Mouse (Mus musculus): Measurements from ENCODE around the gene Prtn3. TPM values are rescaled to one million over a fixed set of nuclear protein-coding genes. Genes with fewer than 3 reads are reported as not detected.
"Not testable (repeated sequence)": the region's sequence is repeated elsewhere in the genome, so short reads cannot be mapped to it uniquely, and the experiment has no call there.

The Prtn3 gene
- polyA plus RNA-seq, 1 experiment from 2014 or later, result 38.6 TPM

- Histone ChIP-seq H3K36me3 (no peaks in the 10 kb centered on the region), H3K4me3 (no peak overlapping the region), H3K27me3 (replicated peaks) (peaks cover 21% of the 10 kb centered on the region), H3K27ac (no peak overlapping the region), H3K9me3 (replicated peaks) (no peaks in the 10 kb centered on the region), H3K4me1 (peaks cover 50% of the 10 kb centered on the region), H3K9ac (no peak overlapping the region), H3K4me2 (peak overlapping the region; percentile 25; the same call in 1 of the 2 replicates)
- 15% methylated on average over 22 of the region's 22 CpGs for WGBS (ENCODE audit: insufficient replicate concordance)
- no peak for ATAC-seq
Measured at GRCm38 (mm10) chr10:79883297-79884084, 9.2 kb downstream of the Prtn3 start.

- Histone ChIP-seq H3K4me3 (no peak overlapping the region), H3K36me3 (no peaks in the 10 kb centered on the region), H3K4me2 (no peak overlapping the region), H3K27me3 (replicated peaks) (peaks cover 19% of the 10 kb centered on the region), H3K9ac (no peak overlapping the region), H3K9me3 (replicated peaks) (no peaks in the 10 kb centered on the region), H3K4me1 (peaks cover 44% of the 10 kb centered on the region), H3K27ac (no peak overlapping the region)
- no peak for ATAC-seq
- 37% methylated on average over 4 of the region's 4 CpGs for WGBS (ENCODE audit: insufficient replicate concordance)
Measured at GRCm38 (mm10) chr10:79884446-79884845, 10.2 kb downstream of the Prtn3 start.

GRCm38 (mm10) chr10:79884938-79885337 is 10.7 kb downstream of the Prtn3 start:
- not testable (repeated sequence) for H3K27ac ChIP-seq; H3K9ac ChIP-seq; H3K9me3 ChIP-seq (replicated peaks); H3K4me3 ChIP-seq; H3K4me2 ChIP-seq; H3K36me3 ChIP-seq; ATAC-seq
- 48% methylated on average over 3 of the region's 3 CpGs for WGBS (ENCODE audit: insufficient replicate concordance)
- peaks cover 40% of the 10 kb centered on the region for H3K4me1 ChIP-seq
- H3K27me3 ChIP-seq (replicated peaks), result peaks cover 19% of the 10 kb centered on the region; the same call in 1 of the 2 replicates

GRCm38 (mm10) chr10:79886054-79886453 is 11.8 kb downstream of the Prtn3 start, which contains the start of gene Elane:
Elane (plus strand) TSS chr10:79886247.
- no peaks in the 10 kb centered on the region for H3K36me3 ChIP-seq

GRCm38 (mm10) chr10:79886611-79887010 is 12.3 kb downstream of the Prtn3 start:
- Histone ChIP-seq H3K4me3 (no peak overlapping the region), H3K9ac (no peak overlapping the region), H3K36me3 (no peaks in the 10 kb centered on the region), H3K9me3 (replicated peaks) (no peaks in the 10 kb centered on the region), H3K4me1 (peaks cover 23% of the 10 kb centered on the region), H3K27me3 (replicated peaks) (peaks cover 23% of the 10 kb centered on the region; the same call in 1 of the 2 replicates), H3K4me2 (no peak overlapping the region), H3K27ac (no peak overlapping the region)
- ATAC-seq, result no peak
- 70% methylated on average over 8 of the region's 8 CpGs for WGBS (ENCODE audit: insufficient replicate concordance)

More at GRCm38 (mm10) chr10:79886054-79886453, 11.8 kb downstream of the Prtn3 start, which contains the start of gene Elane:
- peaks cover 23% of the 10 kb centered on the region; the same call in 1 of the 2 replicates for H3K27me3 ChIP-seq (replicated peaks)
- no peak within 1 kb of the TSS for H3K4me3 ChIP-seq
- H3K27ac ChIP-seq, result no peak within 1 kb of the TSS
- H3K4me2 ChIP-seq, result no peak within 1 kb of the TSS
- no peak for ATAC-seq
- WGBS (ENCODE audit: insufficient replicate concordance), result 57% methylated on average over 6 of the region's 6 CpGs
- H3K9ac ChIP-seq, result no peak within 1 kb of the TSS
- peaks cover 29% of the 10 kb centered on the region for H3K4me1 ChIP-seq
- H3K9me3 ChIP-seq (replicated peaks), result no peaks in the 10 kb centered on the region

GRCm38 (mm10) chr10:79889386-79889785 is 15.1 kb downstream of the Prtn3 start:
- 72% methylated on average over 2 of the region's 2 CpGs for WGBS (ENCODE audit: insufficient replicate concordance)
- no peak for ATAC-seq

GRCm38 (mm10) chr10:79890670-79891069 is 16.4 kb downstream of the Prtn3 start, which contains the start of gene Cfd:
Cfd (plus strand) TSS chr10:79890853.
- no peak within 1 kb of the TSS for H3K4me2 ChIP-seq
- 42% methylated on average over 5 of the region's 5 CpGs for WGBS (ENCODE audit: insufficient replicate concordance)
- ATAC-seq, result no peak

More at GRCm38 (mm10) chr10:79889386-79889785, 15.1 kb downstream of the Prtn3 start:
- H3K9ac ChIP-seq, result no peak overlapping the region
- 0 out of 2 replicates have a peak, but pooled peaks cover 3% of the 10 kb centered on the region for H3K36me3 ChIP-seq
- H3K4me1 ChIP-seq, result no peaks in the 10 kb centered on the region
- no peaks in the 10 kb centered on the region for H3K9me3 ChIP-seq (replicated peaks)
- no peak overlapping the region for H3K4me3 ChIP-seq
- H3K4me2 ChIP-seq, result no peak overlapping the region
- H3K27me3 ChIP-seq (replicated peaks), result peaks cover 11% of the 10 kb centered on the region; the same call in 1 of the 2 replicates
- no peak overlapping the region for H3K27ac ChIP-seq

GRCm38 (mm10) chr10:79892451-79893118 is 18.3 kb downstream of the Prtn3 start:
- H3K9me3 ChIP-seq (replicated peaks); H3K27ac ChIP-seq; H3K4me1 ChIP-seq; H3K4me2 ChIP-seq; H3K9ac ChIP-seq; H3K4me3 ChIP-seq: not testable (repeated sequence)
- 40% methylated on average over 22 of the region's 22 CpGs for WGBS (ENCODE audit: insufficient replicate concordance)
- peaks cover 11% of the 10 kb centered on the region; the same call in 1 of the 2 replicates for H3K27me3 ChIP-seq (replicated peaks)
- ATAC-seq, result peak; percentile 55
- peaks cover 31% of the 10 kb centered on the region for H3K36me3 ChIP-seq

More at GRCm38 (mm10) chr10:79890670-79891069, 16.4 kb downstream of the Prtn3 start, which contains the start of gene Cfd:
- no peak within 1 kb of the TSS for H3K4me3 ChIP-seq
- H3K4me1 ChIP-seq, result no peaks in the 10 kb centered on the region
- no peak within 1 kb of the TSS for H3K27ac ChIP-seq
- H3K9me3 ChIP-seq (replicated peaks), result no peaks in the 10 kb centered on the region
- H3K27me3 ChIP-seq (replicated peaks), result peaks cover 11% of the 10 kb centered on the region; the same call in 1 of the 2 replicates
- H3K36me3 ChIP-seq, result peaks cover 12% of the 10 kb centered on the region
- no peak within 1 kb of the TSS for H3K9ac ChIP-seq

GRCm38 (mm10) chr10:79896306-79896705 is 22.0 kb downstream of the Prtn3 start:
- H3K36me3 ChIP-seq, result peaks cover 59% of the 10 kb centered on the region
- no peaks in the 10 kb centered on the region; the same call in 1 of the 2 replicates for H3K27me3 ChIP-seq (replicated peaks)
- no peak overlapping the region for H3K9ac ChIP-seq
- no peak for ATAC-seq
- H3K4me1 ChIP-seq, result peaks cover 10% of the 10 kb centered on the region
- H3K4me3 ChIP-seq, result no peak overlapping the region
- 91% methylated on average over 16 of the region's 16 CpGs for WGBS (ENCODE audit: insufficient replicate concordance)
- no peak overlapping the region for H3K27ac ChIP-seq
- no peaks in the 10 kb centered on the region for H3K9me3 ChIP-seq (replicated peaks)
- no peak overlapping the region for H3K4me2 ChIP-seq

- Histone ChIP-seq H3K4me2 (no peak overlapping the region), H3K27me3 (replicated peaks) (no peaks in the 10 kb centered on the region), H3K4me1 (peaks cover 10% of the 10 kb centered on the region), H3K36me3 (peaks cover 61% of the 10 kb centered on the region), H3K27ac (peak overlapping the region; percentile 3; the same call in 1 of the 2 replicates), H3K9me3 (replicated peaks) (no peaks in the 10 kb centered on the region), H3K4me3 (no peak overlapping the region), H3K9ac (no peak overlapping the region)
- WGBS (ENCODE audit: insufficient replicate concordance), result 78% methylated on average over 13 of the region's 13 CpGs
- no peak for ATAC-seq
Measured at GRCm38 (mm10) chr10:79896814-79897213, 22.5 kb downstream of the Prtn3 start.

- 54% methylated on average over 20 of the region's 20 CpGs for WGBS (ENCODE audit: insufficient replicate concordance)
- Histone ChIP-seq H3K9ac (no peak overlapping the region), H3K4me3 (no peak overlapping the region), H3K27me3 (replicated peaks) (no peaks in the 10 kb centered on the region), H3K9me3 (replicated peaks) (no peaks in the 10 kb centered on the region), H3K4me1 (peaks cover 10% of the 10 kb centered on the region), H3K4me2 (peak overlapping the region; percentile 31; the same call in 1 of the 2 replicates), H3K36me3 (peaks cover 66% of the 10 kb centered on the region), H3K27ac (peak overlapping the region; percentile 18; the same call in 1 of the 2 replicates)
- peak; percentile 56 for ATAC-seq
Measured at GRCm38 (mm10) chr10:79897316-79898245, 23.3 kb downstream of the Prtn3 start.
